Mouse (Mus musculus): ENCODE measurements at regions not wholly inside any gene's neighbourhood (a gene's known extent, or its start where the extent isn't known, plus 50 kb on each side); places are given as distances from the start of the nearest gene placed in this dataset.

- no peak for TF ChIP-seq EP300 (IDR thresholded peaks at IDR 0.05; ENCODE audit: low read depth)
- H3K36me3 ChIP-seq (replicated peaks; ENCODE audit: control insufficient read depth, insufficient read depth, low read depth) = no peaks in the 10 kb centered on the region
- H3K4me3 ChIP-seq (ENCODE audit: insufficient read depth in 1 of 2, low read depth in 2 of 2, low read length in 2 of 2) = no peak overlapping the region
- no peak overlapping the region for H3K27ac ChIP-seq
- no peak for ATAC-seq (ENCODE audit: insufficient read depth)
- no peaks in the 10 kb centered on the region for H3K4me1 ChIP-seq (replicated peaks; ENCODE audit: control insufficient read depth in 2 of 2, insufficient read depth in 2 of 2, low read length in 1 of 2)
- H3K27me3 ChIP-seq (ENCODE audit: control insufficient read depth, insufficient read depth, low read length) = no peaks in the 10 kb centered on the region
- 43% methylated on average over 9 of the region's 9 CpGs for WGBS (ENCODE audit: insufficient replicate concordance)
- DNase-seq (ENCODE audit: low read depth in 3 of 3, low spot score in 3 of 3) = no peak
- H3K4me2 ChIP-seq (ENCODE audit: low read depth) = no peak overlapping the region
- no peak overlapping the region for H3K9ac ChIP-seq (replicated peaks)
- H3K9me3 ChIP-seq (ENCODE audit: control insufficient read depth, low read length) = no peaks in the 10 kb centered on the region
Measured at GRCm38 (mm10) chr5:128499488-128499887, 66.6 kb upstream of the Tmem132d start.

- Histone ChIP-seq H3K27ac (no peak overlapping the region), H3K4me2 (ENCODE audit: low read depth) (no peak overlapping the region), H3K9me3 (ENCODE audit: control insufficient read depth, low read length) (no peaks in the 10 kb centered on the region), H3K36me3 (replicated peaks; ENCODE audit: control insufficient read depth, insufficient read depth, low read depth) (no peaks in the 10 kb centered on the region), H3K9ac (replicated peaks) (no peak overlapping the region), H3K4me3 (ENCODE audit: insufficient read depth in 1 of 2, low read depth in 2 of 2, low read length in 2 of 2) (no peak overlapping the region), H3K27me3 (ENCODE audit: control insufficient read depth, insufficient read depth, low read length) (no peaks in the 10 kb centered on the region), H3K4me1 (replicated peaks; ENCODE audit: control insufficient read depth in 2 of 2, insufficient read depth in 2 of 2, low read length in 1 of 2) (no peaks in the 10 kb centered on the region)
- DNase-seq (ENCODE audit: low read depth in 3 of 3, low spot score in 3 of 3) (no peak), ATAC-seq (ENCODE audit: insufficient read depth) (no peak)
- WGBS (ENCODE audit: insufficient replicate concordance) = 49% methylated on average over 5 of the region's 5 CpGs
- TF ChIP-seq CTCF (IDR thresholded peaks at IDR 0.05; ENCODE audit: low read depth) (0 out of 2 replicates have a peak, but pooled peaks have one; percentile 22), EP300 (IDR thresholded peaks at IDR 0.05; ENCODE audit: low read depth) (no peak)
Measured at GRCm38 (mm10) chr5:128499033-128499432, 66.2 kb upstream of the Tmem132d start.

GRCm38 (mm10) chr5:128492541-128492940 lies 59.7 kb upstream of the Tmem132d start:
- no peak for TF ChIP-seq CTCF (IDR thresholded peaks at IDR 0.05; ENCODE audit: low read depth)
- TF ChIP-seq EP300 (IDR thresholded peaks at IDR 0.05; ENCODE audit: low read depth) = no peak
- ATAC-seq (ENCODE audit: insufficient read depth) (no peak), DNase-seq (ENCODE audit: low read depth in 3 of 3, low spot score in 3 of 3) (no peak)
- Histone ChIP-seq H3K4me1 (replicated peaks; ENCODE audit: control insufficient read depth in 2 of 2, insufficient read depth in 2 of 2, low read length in 1 of 2) (no peaks in the 10 kb centered on the region), H3K9me3 (ENCODE audit: control insufficient read depth, low read length) (no peaks in the 10 kb centered on the region), H3K36me3 (replicated peaks; ENCODE audit: control insufficient read depth, insufficient read depth, low read depth) (no peaks in the 10 kb centered on the region), H3K4me3 (ENCODE audit: insufficient read depth in 1 of 2, low read depth in 2 of 2, low read length in 2 of 2) (no peak overlapping the region), H3K27me3 (ENCODE audit: control insufficient read depth, insufficient read depth, low read length) (no peaks in the 10 kb centered on the region), H3K27ac (no peak overlapping the region), H3K9ac (replicated peaks) (no peak overlapping the region), H3K4me2 (ENCODE audit: low read depth) (no peak overlapping the region)
- 55% methylated on average over 5 of the region's 5 CpGs for WGBS (ENCODE audit: insufficient replicate concordance)

- no peaks in the 10 kb centered on the region for H3K4me1 ChIP-seq (replicated peaks; ENCODE audit: control insufficient read depth in 2 of 2, insufficient read depth in 2 of 2, low read length in 1 of 2)
- H3K9ac ChIP-seq (replicated peaks) = no peak overlapping the region
- ATAC-seq (ENCODE audit: insufficient read depth) (no peak), DNase-seq (ENCODE audit: low read depth in 3 of 3, low spot score in 3 of 3) (no peak)
- TF ChIP-seq EP300 (IDR thresholded peaks at IDR 0.05; ENCODE audit: low read depth) = no peak
- TF ChIP-seq CTCF (IDR thresholded peaks at IDR 0.05; ENCODE audit: low read depth) = peak; percentile 62
- no peak overlapping the region for H3K4me3 ChIP-seq (ENCODE audit: insufficient read depth in 1 of 2, low read depth in 2 of 2, low read length in 2 of 2)
- H3K27ac ChIP-seq = no peak overlapping the region
- no peaks in the 10 kb centered on the region for H3K9me3 ChIP-seq (ENCODE audit: control insufficient read depth, low read length)
- H3K4me2 ChIP-seq (ENCODE audit: low read depth) = no peak overlapping the region
- no peaks in the 10 kb centered on the region for H3K27me3 ChIP-seq (ENCODE audit: control insufficient read depth, insufficient read depth, low read length)
- no peaks in the 10 kb centered on the region for H3K36me3 ChIP-seq (replicated peaks; ENCODE audit: control insufficient read depth, insufficient read depth, low read depth)
- WGBS (ENCODE audit: insufficient replicate concordance) = 26% methylated on average over 9 of the region's 9 CpGs
Measured at GRCm38 (mm10) chr5:128491155-128491554, 58.3 kb upstream of the Tmem132d start.

- no peak overlapping the region for H3K9ac ChIP-seq (replicated peaks)
- no peak overlapping the region for H3K4me2 ChIP-seq (ENCODE audit: low read depth)
- H3K27ac ChIP-seq = no peak overlapping the region
- H3K4me1 ChIP-seq (replicated peaks; ENCODE audit: control insufficient read depth in 2 of 2, insufficient read depth in 2 of 2, low read length in 1 of 2) = no peaks in the 10 kb centered on the region
- WGBS (ENCODE audit: insufficient replicate concordance) = 55% methylated on average over 4 of the region's 4 CpGs
- no peak for TF ChIP-seq EP300 (IDR thresholded peaks at IDR 0.05; ENCODE audit: low read depth)
- no peak for TF ChIP-seq CTCF (IDR thresholded peaks at IDR 0.05; ENCODE audit: low read depth)
- H3K36me3 ChIP-seq (replicated peaks; ENCODE audit: control insufficient read depth, insufficient read depth, low read depth) = no peaks in the 10 kb centered on the region
- no peak overlapping the region for H3K4me3 ChIP-seq (ENCODE audit: insufficient read depth in 1 of 2, low read depth in 2 of 2, low read length in 2 of 2)
- H3K9me3 ChIP-seq (ENCODE audit: control insufficient read depth, low read length) = no peaks in the 10 kb centered on the region
- ATAC-seq (ENCODE audit: insufficient read depth) (no peak), DNase-seq (ENCODE audit: low read depth in 3 of 3, low spot score in 3 of 3) (no peak)
- H3K27me3 ChIP-seq (ENCODE audit: control insufficient read depth, insufficient read depth, low read length) = no peaks in the 10 kb centered on the region
Measured at GRCm38 (mm10) chr5:128488872-128489580, 56.1 kb upstream of the Tmem132d start.

Measured in liver, embryonic 14.5 days (tissue).